Mouse (Mus musculus) myocyte (in vitro differentiated cells): ENCODE data around the gene Zfp740.

Experiments
- E2F4 ChIP-seq: IDR thresholded peaks from one replicate; pipeline ENCODE4 v1.6.1; 2011; ENCODE audit warnings: mild to moderate bottlenecking, control low read depth, moderate library complexity; ENCODE audit not compliant: insufficient read depth
- MAX ChIP-seq: IDR thresholded peaks from one replicate; pipeline ENCODE4 v1.6.1; 2011; ENCODE audit warnings: low read depth, mild to moderate bottlenecking, control low read depth
- POLR2A ChIP-seq: IDR thresholded peaks from one replicate; pipeline ENCODE4 v1.6.1; 2011; ENCODE audit warnings: low read depth, mild to moderate bottlenecking, control low read depth, moderate library complexity; ENCODE audit not compliant: insufficient read length
- USF1 ChIP-seq: IDR thresholded peaks from one replicate; pipeline ENCODE4 v1.6.1; 2011; ENCODE audit warnings: low read depth, mild to moderate bottlenecking, control low read depth, moderate library complexity

GRCm38 (mm10) chr15:102246866-102247251 lies 43.8 kb downstream of the Zfp740 start:
- no peak for TF ChIP-seq E2F4
- peak; percentile 51 for TF ChIP-seq POLR2A
- no peak for TF ChIP-seq USF1
- no peak for TF ChIP-seq MAX
